Mouse (Mus musculus) spleen, adult 2 months (tissue): Measurements from ENCODE around the gene Ndel1.

Source experiments
- CTCF ChIP-seq: fragments of 200-500 bp; IDR thresholded peaks from 2 replicates; pipeline ENCODE4 v1.5.1; 2011; ENCODE audit warnings: mild to moderate bottlenecking, inconsistent platforms; ENCODE audit not compliant: insufficient read depth, insufficient read length, insufficient replicate concordance; ENCODE audit errors: extremely low read depth
- POLR2A ChIP-seq: fragments of 200-500 bp; IDR thresholded peaks from 2 replicates; pipeline ENCODE4 v1.6.1; 2011; ENCODE audit warnings: low read depth, low read length, inconsistent platforms

- TF ChIP-seq CTCF (no peak), POLR2A (no peak)
These were observed 381 bp downstream of the Ndel1 start for GRCm38 (mm10) chr11:68871277-68871676.
